Mouse (Mus musculus): ENCODE data around the gene Olfr462.

DNA sequence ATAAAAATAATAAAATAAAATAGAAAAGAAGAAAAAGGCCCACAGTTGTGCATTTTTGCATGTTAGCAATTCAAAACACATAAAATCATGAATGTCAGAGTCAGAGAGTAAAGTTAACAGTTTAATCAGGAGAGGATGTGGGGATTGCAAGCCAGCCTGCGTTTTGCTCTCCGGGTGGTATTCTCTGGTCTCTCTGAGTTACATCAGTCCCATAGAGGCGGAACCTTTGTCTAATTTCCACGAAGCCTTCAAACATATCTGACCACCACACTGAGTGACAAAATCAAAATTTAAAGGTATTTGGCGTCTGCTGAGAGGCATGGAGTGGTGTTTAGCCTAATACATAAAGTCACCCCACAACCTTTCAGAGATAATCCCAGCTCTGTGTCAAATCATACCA lies 7.2 kb downstream of the Olfr462 start:
- TF ChIP-seq CTCF (IDR thresholded peaks at IDR 0.05; ENCODE audit: low read depth) (no peak), EP300 (IDR thresholded peaks at IDR 0.05; ENCODE audit: low read depth) (no peak)
